Mouse (Mus musculus): Measurements from ENCODE around the gene Snrpe.

Snrpe gene

GRCm38 (mm10) chr1:133609771-133610502 is at the start of gene Snrpe:
TSS of gene Snrpe (minus strand) at chr1:133610291.
- peak; percentile 94 for DNase-seq

- DNase-seq, result no peak
Measured at GRCm38 (mm10) chr1:133658878-133659277, 48.8 kb upstream of the Snrpe start.

GRCm38 (mm10) chr1:133656811-133657210 is 46.7 kb upstream of the Snrpe start:
- DNase-seq, result no peak

GRCm38 (mm10) chr1:133653033-133653432 is 42.9 kb upstream of the Snrpe start:
- no peak for DNase-seq

- DNase-seq, result no peak
Measured at GRCm38 (mm10) chr1:133650288-133651055, 40.4 kb upstream of the Snrpe start.

GRCm38 (mm10) chr1:133645652-133646051 is 35.6 kb upstream of the Snrpe start:
- no peak for DNase-seq

GRCm38 (mm10) chr1:133641163-133641562 is 31.1 kb upstream of the Snrpe start:
- DNase-seq, result no peak

GRCm38 (mm10) chr1:133638517-133638916 is 28.4 kb upstream of the Snrpe start:
- no peak for DNase-seq

- DNase-seq, result no peak
Measured at GRCm38 (mm10) chr1:133632168-133632567, 22.1 kb upstream of the Snrpe start.

GRCm38 (mm10) chr1:133625052-133625451 is 15.0 kb upstream of the Snrpe start:
- no peak for DNase-seq

- DNase-seq, result peak in 1 of 2 experiments; percentile 18
Measured at GRCm38 (mm10) chr1:133618311-133618710, 8.2 kb upstream of the Snrpe start.

GRCm38 (mm10) chr1:133617908-133618307 is 7.8 kb upstream of the Snrpe start:
- DNase-seq, result no peak

- no peak for DNase-seq
Measured at GRCm38 (mm10) chr1:133613817-133614216, 3.7 kb upstream of the Snrpe start.

- peak; percentile 11 to 49 for DNase-seq
Measured at GRCm38 (mm10) chr1:133611436-133611835, 1.3 kb upstream of the Snrpe start.

- DNase-seq, result no peak
Measured at GRCm38 (mm10) chr1:133610601-133611000, 510 bp upstream of the Snrpe start.

- DNase-seq, result no peak
Measured at GRCm38 (mm10) chr1:133603174-133603573, 6.9 kb downstream of the Snrpe start.

GRCm38 (mm10) chr1:133596298-133597007 is 13.6 kb downstream of the Snrpe start:
- DNase-seq, result no peak

- DNase-seq, result no peak
Measured at GRCm38 (mm10) chr1:133585995-133586537, 24.0 kb downstream of the Snrpe start.

- no peak for DNase-seq
Measured at GRCm38 (mm10) chr1:133571293-133571692, 38.8 kb downstream of the Snrpe start.

All from kidney, adult 8-10 months (tissue).